Mouse (Mus musculus): ENCODE measurements around the gene Msrb3. TPM values are rescaled to one million over a fixed set of nuclear protein-coding genes. Genes with fewer than 3 reads are reported as not detected.

Gene Msrb3
- polyA plus RNA-seq, 1 experiment from 2014 or later = 20.6 TPM

DNA sequence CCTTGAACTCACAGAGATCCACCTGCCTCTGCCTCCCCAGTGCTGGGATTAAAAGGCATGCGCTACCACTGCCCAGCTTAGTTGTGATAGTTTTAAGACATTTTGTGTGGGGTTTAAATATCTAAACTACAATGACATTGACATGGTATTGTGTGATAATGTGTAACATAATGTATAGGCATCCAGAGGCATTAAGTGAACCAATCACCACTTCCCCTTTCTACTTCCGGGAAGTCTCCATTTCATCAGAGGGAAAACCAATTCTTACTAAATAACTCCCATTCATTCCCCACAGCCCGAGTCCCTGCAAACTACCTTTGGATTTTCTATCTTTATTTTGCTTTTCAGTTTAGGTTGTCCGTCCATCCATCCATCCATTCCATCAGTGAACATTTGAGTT lies 90.7 kb downstream of the Msrb3 start:
- Histone ChIP-seq H3K36me3 (peaks cover 24% of the 10 kb centered on the region), H3K9ac (no peak overlapping the region), H3K4me2 (no peak overlapping the region), H3K27me3 (replicated peaks) (no peaks in the 10 kb centered on the region), H3K27ac (replicated peaks) (no peak overlapping the region), H3K4me3 (no peak overlapping the region), H3K9me3 (no peaks in the 10 kb centered on the region), H3K4me1 (peaks cover 33% of the 10 kb centered on the region)
- ATAC-seq (ENCODE audit: extremely low read depth, insufficient number of reproducible peaks, low FRiP score, low TSS enrichment) = no peak
- WGBS = 86% methylated on average over 4 of the region's 4 CpGs

- Histone ChIP-seq H3K27ac (replicated peaks) (peak overlapping the region; percentile 81), H3K9ac (peak overlapping the region; percentile 66; the same call in 1 of the 2 replicates), H3K4me1 (peaks cover 45% of the 10 kb centered on the region), H3K4me3 (peak overlapping the region; percentile 30), H3K27me3 (replicated peaks) (no peaks in the 10 kb centered on the region), H3K9me3 (no peaks in the 10 kb centered on the region), H3K36me3 (peaks cover 22% of the 10 kb centered on the region), H3K4me2 (peak overlapping the region; percentile 66)
- no peak for ATAC-seq (ENCODE audit: extremely low read depth, insufficient number of reproducible peaks, low FRiP score, low TSS enrichment)
- 13% methylated on average over 6 of the region's 6 CpGs for WGBS
Observed at GRCm38 (mm10) chr10:120801127-120801526, 97.8 kb downstream of the Msrb3 start.

GRCm38 (mm10) chr10:120799479-120799878 lies 99.4 kb downstream of the Msrb3 start:
- WGBS = 61% methylated on average over 6 of the region's 6 CpGs
- no peak for ATAC-seq (ENCODE audit: extremely low read depth, insufficient number of reproducible peaks, low FRiP score, low TSS enrichment)
- no peak overlapping the region for H3K9ac ChIP-seq

GRCm38 (mm10) chr10:120796749-120797148 lies 102.2 kb downstream of the Msrb3 start:
- no peak overlapping the region for H3K4me3 ChIP-seq
- ATAC-seq (ENCODE audit: extremely low read depth, insufficient number of reproducible peaks, low FRiP score, low TSS enrichment) = no peak
- WGBS = 73% methylated on average over 4 of the region's 4 CpGs
- H3K9ac ChIP-seq = no peak overlapping the region
- H3K4me1 ChIP-seq = peaks cover 68% of the 10 kb centered on the region
- H3K27ac ChIP-seq (replicated peaks) = no peak overlapping the region
- H3K4me2 ChIP-seq = no peak overlapping the region
- peaks cover 25% of the 10 kb centered on the region for H3K36me3 ChIP-seq
- no peaks in the 10 kb centered on the region for H3K27me3 ChIP-seq (replicated peaks)
- H3K9me3 ChIP-seq = no peaks in the 10 kb centered on the region

More at GRCm38 (mm10) chr10:120799479-120799878, 99.4 kb downstream of the Msrb3 start:
- Histone ChIP-seq H3K4me1 (peaks cover 59% of the 10 kb centered on the region), H3K27me3 (replicated peaks) (no peaks in the 10 kb centered on the region), H3K36me3 (peaks cover 16% of the 10 kb centered on the region), H3K4me3 (no peak overlapping the region), H3K27ac (replicated peaks) (no peak overlapping the region), H3K4me2 (no peak overlapping the region), H3K9me3 (no peaks in the 10 kb centered on the region)

DNA sequence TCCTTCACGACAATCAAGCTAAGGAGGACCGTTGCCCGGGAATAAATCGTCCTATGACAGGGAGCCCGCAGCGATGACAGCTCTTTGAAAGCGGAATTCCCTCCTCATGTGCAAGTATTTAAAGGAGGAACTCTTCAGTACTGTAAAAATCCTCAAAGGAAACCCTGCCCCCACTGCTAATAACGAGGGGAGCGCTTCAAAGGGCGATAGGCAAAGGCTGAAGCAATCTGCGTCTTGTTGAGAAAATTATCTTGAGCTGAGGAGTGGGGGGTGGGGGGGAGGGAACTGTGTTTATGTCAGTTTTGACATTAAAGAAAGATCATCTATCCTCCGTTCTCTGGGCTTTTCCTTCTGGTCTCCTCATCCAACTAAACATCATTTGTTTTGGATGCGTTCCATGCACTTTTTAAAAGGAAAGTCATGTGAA lies 104.5 kb downstream of the Msrb3 start:
- Histone ChIP-seq H3K4me3 (no peak overlapping the region; the same call in 1 of the 2 replicates), H3K36me3 (peaks cover 43% of the 10 kb centered on the region), H3K27me3 (replicated peaks) (no peaks in the 10 kb centered on the region), H3K4me1 (peaks cover 60% of the 10 kb centered on the region), H3K9ac (peak overlapping the region; percentile 19; the same call in 1 of the 2 replicates), H3K4me2 (peak overlapping the region; percentile 46), H3K9me3 (no peaks in the 10 kb centered on the region), H3K27ac (replicated peaks) (peak overlapping the region; percentile 69)
- 11% methylated on average over 13 of the region's 13 CpGs for WGBS
- ATAC-seq (ENCODE audit: extremely low read depth, insufficient number of reproducible peaks, low FRiP score, low TSS enrichment) = no peak

DNA sequence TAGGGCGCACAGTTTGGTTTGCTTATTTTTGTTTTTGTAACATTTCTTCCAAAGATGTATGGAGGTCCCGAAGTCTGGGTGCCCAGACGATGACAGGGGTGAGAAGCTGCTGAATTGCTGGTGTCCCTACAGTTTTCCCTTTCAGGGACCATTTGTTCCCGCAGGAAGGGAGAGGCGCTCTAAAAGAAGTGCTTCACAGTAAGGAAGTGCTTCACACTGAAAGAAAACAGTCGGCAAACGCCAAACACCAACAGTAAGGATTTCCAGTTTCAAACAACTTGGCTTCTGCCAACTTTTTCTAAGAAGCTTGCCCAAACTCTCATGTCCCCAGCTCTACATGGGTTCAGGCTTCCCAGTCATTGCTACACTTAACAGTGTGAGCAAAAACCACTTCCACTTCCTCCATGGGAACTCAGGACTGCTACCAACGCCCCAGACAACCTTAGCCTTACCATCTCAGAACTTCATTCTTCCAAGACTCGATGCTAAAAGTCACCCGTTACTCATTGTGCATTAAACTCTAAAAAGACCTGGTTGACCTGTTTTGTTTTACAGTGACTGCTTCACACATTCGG lies 106.6 kb downstream of the Msrb3 start:
- H3K4me2 ChIP-seq = no peak overlapping the region
- no peak for ATAC-seq (ENCODE audit: extremely low read depth, insufficient number of reproducible peaks, low FRiP score, low TSS enrichment)
- H3K9ac ChIP-seq = no peak overlapping the region
- H3K36me3 ChIP-seq = peaks cover 54% of the 10 kb centered on the region
- no peak overlapping the region for H3K4me3 ChIP-seq
- H3K27me3 ChIP-seq (replicated peaks) = no peaks in the 10 kb centered on the region
- H3K4me1 ChIP-seq = peaks cover 49% of the 10 kb centered on the region
- 51% methylated on average over 11 of the region's 11 CpGs for WGBS
- peak overlapping the region; percentile 48 for H3K27ac ChIP-seq (replicated peaks)
- no peaks in the 10 kb centered on the region for H3K9me3 ChIP-seq

DNA sequence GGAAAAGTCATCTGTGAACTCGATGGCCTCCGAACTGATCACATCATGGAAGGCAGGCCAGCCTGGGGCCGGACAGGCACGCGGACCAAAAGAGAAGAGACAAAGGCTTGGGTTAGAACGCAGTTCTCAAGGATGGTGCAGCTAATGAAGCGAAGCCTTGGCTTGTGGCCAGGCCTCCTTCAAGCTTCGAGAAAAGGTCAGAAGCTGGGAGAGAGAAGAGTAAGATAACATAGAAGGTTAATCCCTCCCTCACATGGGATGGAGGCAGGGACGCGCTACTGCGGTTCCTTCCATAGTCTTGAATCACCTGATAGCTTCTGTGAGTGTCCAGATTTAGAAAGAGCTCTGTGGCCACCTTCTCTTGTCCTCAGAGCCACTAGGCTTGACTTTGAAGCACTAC lies 107.5 kb downstream of the Msrb3 start:
- Histone ChIP-seq H3K27ac (replicated peaks) (no peak overlapping the region), H3K4me3 (no peak overlapping the region), H3K9ac (no peak overlapping the region), H3K9me3 (no peaks in the 10 kb centered on the region), H3K4me2 (no peak overlapping the region), H3K4me1 (peaks cover 47% of the 10 kb centered on the region), H3K36me3 (peaks cover 62% of the 10 kb centered on the region), H3K27me3 (replicated peaks) (no peaks in the 10 kb centered on the region)
- WGBS = 55% methylated on average over 11 of the region's 11 CpGs
- no peak for ATAC-seq (ENCODE audit: extremely low read depth, insufficient number of reproducible peaks, low FRiP score, low TSS enrichment)

DNA sequence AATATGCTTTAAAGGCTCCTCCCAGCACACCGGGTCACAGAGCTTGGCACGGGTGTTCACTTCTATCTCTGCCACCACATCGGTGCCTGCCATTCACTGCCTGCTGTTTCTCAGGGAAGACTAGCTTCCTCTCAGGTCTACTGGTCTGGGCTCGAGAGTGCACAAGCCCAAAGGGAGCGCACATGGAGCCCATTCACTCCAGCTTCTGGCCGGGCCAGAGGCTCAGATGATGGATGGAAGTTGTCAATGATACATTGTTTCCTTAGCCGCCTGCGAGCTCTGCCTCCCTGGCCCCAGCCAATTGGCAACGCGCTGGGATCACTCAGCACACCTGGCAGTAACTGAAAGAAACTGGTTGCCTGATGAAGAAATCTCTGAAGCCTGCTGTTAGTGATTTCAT lies 111.7 kb downstream of the Msrb3 start:
- Histone ChIP-seq H3K4me1 (peaks cover 15% of the 10 kb centered on the region), H3K36me3 (peaks cover 96% of the 10 kb centered on the region), H3K4me2 (no peak overlapping the region), H3K27me3 (replicated peaks) (no peaks in the 10 kb centered on the region), H3K4me3 (no peak overlapping the region), H3K27ac (replicated peaks) (no peak overlapping the region), H3K9ac (no peak overlapping the region), H3K9me3 (no peaks in the 10 kb centered on the region)
- WGBS = 61% methylated on average over 10 of the region's 10 CpGs
- ATAC-seq (ENCODE audit: extremely low read depth, insufficient number of reproducible peaks, low FRiP score, low TSS enrichment) = no peak

DNA sequence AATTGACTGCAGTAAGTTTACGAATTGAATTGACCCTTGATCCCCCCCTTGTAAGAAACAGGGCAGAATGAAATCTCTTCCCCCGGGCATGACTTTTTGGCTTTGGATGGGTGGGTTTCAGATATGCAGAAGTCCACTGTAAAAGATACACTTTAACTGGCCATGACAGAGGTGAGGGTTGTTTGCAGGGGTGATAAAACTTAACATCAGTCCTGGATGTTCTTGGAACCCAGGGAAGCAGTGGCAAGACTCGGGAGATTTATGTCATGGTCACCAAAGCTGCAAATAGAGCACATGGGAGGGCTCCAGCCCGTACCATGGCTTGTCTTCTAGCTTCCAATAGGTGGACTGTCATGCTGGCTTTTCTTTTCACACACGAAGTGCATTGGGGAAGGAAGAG lies 114.4 kb downstream of the Msrb3 start:
- H3K36me3 ChIP-seq = peaks cover 91% of the 10 kb centered on the region
- WGBS = 63% methylated on average over 5 of the region's 5 CpGs

GRCm38 (mm10) chr10:120783393-120783792 lies 115.5 kb downstream of the Msrb3 start:
- Histone ChIP-seq H3K36me3 (peaks cover 91% of the 10 kb centered on the region), H3K4me2 (no peak overlapping the region), H3K27ac (replicated peaks) (no peak overlapping the region), H3K4me1 (0 out of 2 replicates have a peak, but pooled peaks cover 3% of the 10 kb centered on the region), H3K9me3 (no peaks in the 10 kb centered on the region), H3K9ac (no peak overlapping the region), H3K4me3 (no peak overlapping the region), H3K27me3 (replicated peaks) (no peaks in the 10 kb centered on the region)
- no peak for ATAC-seq (ENCODE audit: extremely low read depth, insufficient number of reproducible peaks, low FRiP score, low TSS enrichment)
- 61% methylated on average over 9 of the region's 9 CpGs for WGBS

More for the DNA sequence above, 114.4 kb downstream of the Msrb3 start:
- 0 out of 2 replicates have a peak, but pooled peaks cover 3% of the 10 kb centered on the region for H3K4me1 ChIP-seq
- H3K4me3 ChIP-seq = no peak overlapping the region
- no peak overlapping the region for H3K9ac ChIP-seq
- no peak overlapping the region for H3K27ac ChIP-seq (replicated peaks)
- no peaks in the 10 kb centered on the region for H3K27me3 ChIP-seq (replicated peaks)
- H3K4me2 ChIP-seq = no peak overlapping the region
- no peak for ATAC-seq (ENCODE audit: extremely low read depth, insufficient number of reproducible peaks, low FRiP score, low TSS enrichment)
- no peaks in the 10 kb centered on the region for H3K9me3 ChIP-seq

DNA sequence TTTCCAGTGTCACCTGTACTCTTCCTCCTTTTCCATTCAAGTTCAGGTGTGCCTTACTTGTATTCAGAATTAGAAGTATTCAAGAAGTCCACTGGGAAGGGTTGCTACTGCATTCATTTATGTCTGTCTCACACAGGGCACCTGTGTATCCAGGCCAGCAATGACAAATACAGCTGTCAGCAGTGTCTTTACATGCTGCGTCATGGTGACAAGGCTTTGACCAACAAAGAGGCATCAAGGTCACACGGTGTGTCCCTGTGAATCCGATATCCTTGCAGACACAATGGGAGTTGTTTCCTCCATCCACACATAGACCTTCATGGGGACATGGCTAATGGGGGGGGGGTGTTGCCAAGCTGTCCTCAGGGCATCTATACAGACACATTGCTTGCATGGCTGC lies 121.4 kb downstream of the Msrb3 start:
- no peaks in the 10 kb centered on the region for H3K4me1 ChIP-seq
- H3K9ac ChIP-seq = no peak overlapping the region
- no peak overlapping the region for H3K27ac ChIP-seq (replicated peaks)
- no peaks in the 10 kb centered on the region for H3K27me3 ChIP-seq (replicated peaks)
- H3K4me2 ChIP-seq = no peak overlapping the region
- H3K36me3 ChIP-seq = peaks cover 52% of the 10 kb centered on the region
- 79% methylated on average over 3 of the region's 3 CpGs for WGBS
- ATAC-seq (ENCODE audit: extremely low read depth, insufficient number of reproducible peaks, low FRiP score, low TSS enrichment) = no peak
- H3K9me3 ChIP-seq = peaks cover 11% of the 10 kb centered on the region
- H3K4me3 ChIP-seq = no peak overlapping the region

- no peak for ATAC-seq (ENCODE audit: extremely low read depth, insufficient number of reproducible peaks, low FRiP score, low TSS enrichment)
Observed at GRCm38 (mm10) chr10:120775361-120775760, 123.5 kb downstream of the Msrb3 start.

More at GRCm38 (mm10) chr10:120775361-120775760, 123.5 kb downstream of the Msrb3 start:
- H3K4me1 ChIP-seq = no peaks in the 10 kb centered on the region
- no peak overlapping the region for H3K4me2 ChIP-seq
- no peaks in the 10 kb centered on the region for H3K27me3 ChIP-seq (replicated peaks)
- 28% methylated on average over 4 of the region's 4 CpGs for WGBS
- H3K9ac ChIP-seq = no peak overlapping the region
- peaks cover 35% of the 10 kb centered on the region for H3K36me3 ChIP-seq
- peaks cover 11% of the 10 kb centered on the region for H3K9me3 ChIP-seq
- H3K4me3 ChIP-seq = no peak overlapping the region
- H3K27ac ChIP-seq (replicated peaks) = no peak overlapping the region

All from heart, embryonic 13.5 days (tissue).